In genomic region chr17:39498043-39498442, GRCm38 (mm10) we compare ENCODE assay signal across 24 mouse cellular contexts. TPM values are rescaled to one million over a fixed set of nuclear protein-coding genes. Genes with fewer than 3 reads are reported as not detected.
A peak's percentile ranks its signal among the peaks of the same experiment; 100 is the strongest.
DNase-seq lines count a peak whose midpoint lies in the region; ATAC-seq and TF ChIP-seq lines count a peak whose summit lies in the region.
"Not testable (repeated sequence)": the region's sequence is repeated elsewhere in the genome, so short reads cannot be mapped to it uniquely, and the experiment has no call there.
"Had no signal": no experiment of that assay in that cellular context is flagged by ENCODE, and none has a peak within 500 bp of the region (broad histone marks: within the 10 kb centered on the region; RNA-seq: fewer than 3 reads in every experiment).

No protein-coding gene starts in this region.

- not testable (repeated sequence) for DNase-seq in liver, embryonic 11.5 days (ENCODE audit: low spot score); liver, embryonic 13.5 days; liver, embryonic 14.5 days (ENCODE audit: low read depth in 3 of 3, low spot score in 3 of 3)

- H3K4me2 ChIP-seq in liver, embryonic 11.5 days; liver, embryonic 12.5 days; liver, embryonic 13.5 days; liver, embryonic 14.5 days (ENCODE audit: low read depth); liver, embryonic 15.5 days; liver, embryonic 16.5 days (ENCODE audit: low read depth, low read length): not testable (repeated sequence)

- not testable (repeated sequence) for H3K4me1 ChIP-seq in liver, embryonic 11.5 days (replicated peaks; ENCODE audit: control insufficient read depth, insufficient read depth, low read length); liver, embryonic 12.5 days; liver, embryonic 13.5 days (replicated peaks); liver, embryonic 14.5 days (replicated peaks; ENCODE audit: control insufficient read depth in 2 of 2, insufficient read depth in 2 of 2, low read length in 1 of 2); liver, embryonic 15.5 days (replicated peaks); liver, embryonic 16.5 days (ENCODE audit: control insufficient read depth, low read depth, low read length)

- not testable (repeated sequence) for H3K36me3 ChIP-seq in liver, embryonic 11.5 days (ENCODE audit: control insufficient read depth, insufficient read depth, low read length); liver, embryonic 12.5 days; liver, embryonic 13.5 days; liver, embryonic 14.5 days (replicated peaks; ENCODE audit: control insufficient read depth, insufficient read depth, low read depth); liver, embryonic 15.5 days (replicated peaks); liver, embryonic 16.5 days (ENCODE audit: control insufficient read depth, insufficient read depth)

- not testable (repeated sequence) for H3K27me3 ChIP-seq in liver, embryonic 11.5 days (replicated peaks; ENCODE audit: control insufficient read depth, insufficient read depth, low read length); liver, embryonic 12.5 days (replicated peaks); liver, embryonic 13.5 days; liver, embryonic 14.5 days (ENCODE audit: control insufficient read depth, insufficient read depth, low read length); liver, embryonic 15.5 days; liver, embryonic 16.5 days (ENCODE audit: control insufficient read depth, insufficient read depth, low read depth, low read length)

- ATAC-seq in liver, embryonic 11.5 days (replicated peaks; ENCODE audit: low FRiP score): peak; percentile 54; the same call in 1 of the 2 replicates
- peak; percentile 83; the same call in 1 of the 2 replicates for ATAC-seq in liver, embryonic 12.5 days
- ATAC-seq in liver, embryonic 13.5 days (ENCODE audit: low read depth): peak; percentile 87
- ATAC-seq in liver, embryonic 14.5 days (ENCODE audit: insufficient read depth): peak; percentile 77
- ATAC-seq in liver, embryonic 15.5 days (ENCODE audit: insufficient read depth): peak; percentile 60; the same call in 1 of the 2 replicates
- ATAC-seq in liver, embryonic 16.5 days (ENCODE audit: low read depth): peak; percentile 63
- peak; percentile 70 for ATAC-seq in megakaryocyte progenitor cell, adult 5-6 weeks (replicated peaks; ENCODE audit: poor library complexity)
- peak; percentile 84 for ATAC-seq in megakaryocyte-erythroid progenitor cell, adult 5-6 weeks (replicated peaks; ENCODE audit: low FRiP score, low TSS enrichment, poor library complexity, severe bottlenecking)

- not testable (repeated sequence) for H3K9me3 ChIP-seq in liver, embryonic 11.5 days (ENCODE audit: control insufficient read depth, low read length); liver, embryonic 12.5 days (replicated peaks); liver, embryonic 13.5 days (replicated peaks); liver, embryonic 14.5 days (ENCODE audit: control insufficient read depth, low read length); liver, embryonic 15.5 days (replicated peaks); liver, embryonic 16.5 days (replicated peaks; ENCODE audit: control insufficient read depth, low read length)

- not testable (repeated sequence) for H3K9ac ChIP-seq in liver, embryonic 11.5 days (ENCODE audit: low read depth, low read length); liver, embryonic 12.5 days; liver, embryonic 13.5 days; liver, embryonic 14.5 days (replicated peaks); liver, embryonic 15.5 days; liver, embryonic 16.5 days (ENCODE audit: low read depth, low read length)

- H3K4me3 ChIP-seq in liver, embryonic 11.5 days (ENCODE audit: low read depth, low read length); liver, embryonic 12.5 days; liver, embryonic 13.5 days (replicated peaks); liver, embryonic 14.5 days (ENCODE audit: insufficient read depth in 1 of 2, low read depth in 2 of 2, low read length in 2 of 2); liver, embryonic 15.5 days (replicated peaks); liver, embryonic 16.5 days (ENCODE audit: low read depth, low read length): not testable (repeated sequence)

- TF ChIP-seq CTCF in liver, embryonic 14.5 days (IDR thresholded peaks at IDR 0.05; ENCODE audit: low read depth): not testable (repeated sequence)

- H3K27ac ChIP-seq in liver, embryonic 11.5 days (ENCODE audit: low read depth, low read length); liver, embryonic 12.5 days; liver, embryonic 13.5 days; liver, embryonic 14.5 days; liver, embryonic 15.5 days (replicated peaks); liver, embryonic 16.5 days (ENCODE audit: low read length): not testable (repeated sequence)

- not testable (repeated sequence) for TF ChIP-seq EP300 in liver, embryonic 14.5 days (IDR thresholded peaks at IDR 0.05; ENCODE audit: low read depth)

RNA-seq across cellular contexts. Expression of gene Esp16, which starts 37.9 kb away (rescaled TPM):
- not detected in 2 replicates for polyA plus RNA-seq in liver, embryonic 11.5 days (2014; fragmentation: Nextera tagmentation; extraction: Ambion mirVana)
- polyA plus RNA-seq in liver, embryonic 12.5 days (2016; fragmentation: Nextera tagmentation; extraction: Ambion mirVana): not detected in 2 replicates
- polyA plus RNA-seq in liver, embryonic 13.5 days (2015; fragmentation: Nextera tagmentation; extraction: Ambion mirVana): not detected in 2 replicates
- not detected in 2 replicates for polyA plus RNA-seq in liver, embryonic 14.5 days (2012; rRNA removed)
- not detected in 2 replicates for polyA plus RNA-seq in liver, embryonic 14.5 days (2014; fragmentation: Nextera tagmentation; extraction: Ambion mirVana)
- not detected in 2 replicates for polyA plus RNA-seq in liver, embryonic 15.5 days (2015; fragmentation: Nextera tagmentation; extraction: Ambion mirVana)
- polyA plus RNA-seq in liver, embryonic 16.5 days (2015; fragmentation: Nextera tagmentation; extraction: Ambion mirVana): not detected in 2 replicates
- total RNA-seq in megakaryocyte progenitor cell, adult 5-6 weeks (2015): not detected in 2 replicates
- total RNA-seq in megakaryocyte progenitor cell, adult 5-6 weeks (2017): not detected in 2 replicates
- not detected in 2 replicates for total RNA-seq in megakaryocyte-erythroid progenitor cell, adult 5-6 weeks (2014; fragmentation: Nextera tagmentation)
- not detected in 2 replicates for total RNA-seq in megakaryocyte-erythroid progenitor cell, adult 5-6 weeks (2017)
- total RNA-seq: adrenal gland, adult 18-20 months; adrenal gland, adult 2 months; adrenal gland, adult 8-10 months; adrenal gland, postnatal 10 days; adrenal gland, postnatal 14 days; adrenal gland, postnatal 25 days; adrenal gland, postnatal 36 days; adrenal gland, postnatal 4 days; CH12.LX; ES-E14; G1E; MEL had no signal
- polyA plus RNA-seq: adrenal gland, adult 2 months; brain, embryonic 14.5 days; C2C12; CD4-positive, CD25-positive, alpha-beta regulatory T cell, adult 4 months; G1E; Patski had no signal
